Mouse (Mus musculus) layer of hippocampus, postnatal 10 days (tissue): ENCODE data around the gene Gm14597. TPM values are rescaled to one million over a fixed set of nuclear protein-coding genes. Genes with fewer than 3 reads are reported as not detected.
"Not testable (repeated sequence)": the region's sequence is repeated elsewhere in the genome, so short reads cannot be mapped to it uniquely, and the experiment has no call there.

ENCODE experiments used
- DNase-seq, 2 experiments: peaks; one replicate each; pipeline ENCODE4 v3.0.0; 2021; ENCODE audit warnings: low spot score in 2 of 2
- long read RNA-seq: library from polyadenylated mRNA; stranded (forward); transcript quantifications from one replicate; pipeline ENCODE4 v2.0.0, GENCODE M21; 2023
- total RNA-seq, 2 experiments: library from RNA; stranded (reverse); gene quantifications; 2 replicates each; pipeline ENCODE4 v1.2.3; 2021

Gm14597 gene
- total RNA-seq: not detected
- long read RNA-seq: 0 reads

GRCm38 (mm10) chrX:53608879-53609278 lies at the start of gene Gm14597:
Gene Gm14597, minus strand, starts transcription at chrX:53608979.
- DNase-seq: not testable (repeated sequence)

GRCm38 (mm10) chrX:53652917-53653316 lies 44.1 kb upstream of the Gm14597 start:
- not testable (repeated sequence) for DNase-seq

GRCm38 (mm10) chrX:53645885-53646284 lies 37.1 kb upstream of the Gm14597 start:
- no peak for DNase-seq

- DNase-seq: peak; percentile 62 to 70
These were observed 34.5 kb upstream of the Gm14597 start, which contains the start of gene Rtl8a for GRCm38 (mm10) chrX:53642980-53643961. Gene Rtl8a, minus strand, starts transcription at chrX:53643682.

DNA sequence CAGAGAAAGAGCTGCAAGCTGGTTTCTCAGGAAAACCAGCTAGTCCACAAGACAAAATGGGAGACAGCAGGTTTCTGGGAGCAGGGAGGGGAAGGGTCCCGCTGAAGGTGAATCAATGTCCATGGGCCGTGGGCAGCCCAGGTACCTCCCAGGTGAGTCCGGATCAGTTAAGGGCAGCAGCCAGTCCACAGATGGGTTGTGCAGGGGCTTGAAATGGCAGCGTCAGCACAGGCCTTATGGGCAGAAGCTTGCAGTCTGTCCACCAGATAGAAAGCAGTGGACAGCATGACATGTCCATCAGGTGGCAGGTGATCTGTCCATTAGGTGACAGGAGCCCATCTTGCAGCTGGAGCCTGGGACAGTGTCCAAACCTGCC lies 33.8 kb upstream of the Gm14597 start:
- not testable (repeated sequence) for DNase-seq

DNA sequence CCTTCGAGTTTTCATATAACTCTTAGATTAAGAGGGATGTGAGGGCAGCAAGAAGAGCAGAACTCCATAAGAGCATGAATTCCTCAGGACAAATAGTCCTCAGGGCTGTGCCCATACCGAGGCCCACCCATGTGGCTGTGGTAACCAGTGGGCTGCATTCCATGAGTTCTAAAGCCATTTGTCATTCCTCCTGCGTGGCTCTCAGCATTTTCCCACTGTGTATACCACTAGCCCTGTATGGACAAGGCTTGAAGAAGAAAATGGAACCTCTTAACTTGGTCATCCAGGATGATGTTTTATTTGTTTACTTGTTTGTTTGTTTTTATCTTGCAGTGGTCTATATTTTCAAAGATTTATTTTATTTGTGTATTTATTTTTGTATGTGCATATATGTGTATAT lies 29.3 kb upstream of the Gm14597 start:
- DNase-seq: not testable (repeated sequence)

DNA sequence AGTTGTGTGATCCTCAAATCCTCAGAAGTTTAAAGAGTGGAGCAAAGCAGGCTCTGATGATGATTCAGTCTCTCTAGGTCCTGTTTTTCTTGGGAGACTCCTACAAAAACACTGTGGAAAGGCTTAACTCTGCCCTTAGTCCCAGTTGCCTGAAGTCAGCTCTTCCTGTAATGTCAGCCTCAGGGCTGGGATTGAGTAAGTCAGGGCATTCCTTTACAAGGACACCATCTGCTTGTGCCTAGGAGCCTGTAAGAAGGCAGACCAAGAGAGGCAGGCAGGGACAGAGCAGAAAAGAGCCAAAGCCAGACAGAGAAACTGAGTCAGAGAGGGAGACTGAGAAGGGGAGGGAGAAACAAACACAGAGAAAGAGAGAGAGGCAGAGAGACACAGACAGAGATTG lies 2.6 kb upstream of the Gm14597 start:
- not testable (repeated sequence) for DNase-seq

GRCm38 (mm10) chrX:53610571-53610970 lies 1.8 kb upstream of the Gm14597 start:
- peak; percentile 66 to 78 for DNase-seq

- DNase-seq: peak; percentile 11 to 16
These were observed 511 bp downstream of the Gm14597 start for GRCm38 (mm10) chrX:53608122-53608813.

DNA sequence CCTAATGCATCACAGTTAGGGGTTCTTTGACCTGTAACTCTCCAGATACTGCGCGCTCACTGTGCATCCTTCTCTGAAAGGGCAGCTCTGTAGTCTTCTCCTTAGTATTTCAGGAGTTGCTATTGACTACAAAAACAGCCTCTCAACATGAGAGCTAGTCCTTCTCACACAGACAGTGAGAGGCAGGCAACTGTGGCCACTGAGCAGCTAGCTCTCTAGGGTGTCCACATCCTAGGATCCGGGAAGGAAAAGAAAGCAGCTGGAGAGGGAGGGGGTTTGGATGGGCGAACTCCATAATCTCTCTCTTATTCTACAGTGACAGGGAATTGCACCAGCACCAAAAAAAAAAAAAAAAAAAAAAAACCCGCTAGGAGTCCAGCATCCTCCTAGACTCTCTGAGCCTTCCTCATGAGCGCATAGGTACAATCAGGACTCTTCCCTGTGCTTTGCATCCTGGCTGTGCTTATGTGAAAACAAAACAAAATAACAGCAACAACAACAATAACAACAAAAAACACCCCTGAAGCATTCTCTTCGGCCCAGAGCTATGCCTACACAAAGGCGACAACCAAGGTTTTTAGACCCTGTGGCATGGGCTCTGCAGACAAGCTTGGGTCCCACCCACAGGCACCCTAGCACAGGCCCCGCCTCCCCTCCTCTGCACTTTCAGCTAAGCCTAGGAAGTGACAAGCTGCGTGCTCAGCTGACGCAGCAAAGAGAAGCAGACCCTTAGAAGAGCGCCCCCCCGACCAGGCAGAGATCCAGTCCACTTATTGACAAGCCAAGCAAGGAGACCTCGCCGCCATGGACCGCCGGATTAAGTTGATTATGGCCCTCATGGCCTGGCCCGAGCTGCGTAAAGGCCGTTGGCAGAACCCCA lies 1.3 kb downstream of the Gm14597 start, which contains the start of gene Rtl8c:
Gene Rtl8c (plus strand): TSS at position 791 of the 880 bp plus-strand sequence.
- DNase-seq: peak; percentile 59 to 72

DNA sequence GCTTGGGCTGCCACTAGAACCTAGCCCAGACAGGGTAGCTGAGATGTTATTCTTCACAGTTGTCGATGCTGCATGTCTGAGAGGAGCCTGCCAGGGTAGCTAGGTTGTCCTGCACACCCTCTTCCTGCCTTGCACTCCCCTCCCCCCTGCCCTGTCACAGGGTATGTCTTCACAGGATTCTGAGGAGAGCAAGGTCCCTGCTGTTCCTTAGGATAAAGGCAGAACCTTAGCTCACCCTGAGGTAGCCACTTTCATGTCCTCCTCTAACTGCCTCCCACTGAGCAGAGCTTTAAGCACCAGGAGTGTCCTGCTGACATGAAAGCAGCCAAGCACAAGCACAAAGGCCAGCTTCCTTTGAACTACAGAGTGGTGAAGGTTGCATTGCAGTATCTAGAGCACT lies 2.6 kb downstream of the Gm14597 start:
- DNase-seq: not testable (repeated sequence)

DNA sequence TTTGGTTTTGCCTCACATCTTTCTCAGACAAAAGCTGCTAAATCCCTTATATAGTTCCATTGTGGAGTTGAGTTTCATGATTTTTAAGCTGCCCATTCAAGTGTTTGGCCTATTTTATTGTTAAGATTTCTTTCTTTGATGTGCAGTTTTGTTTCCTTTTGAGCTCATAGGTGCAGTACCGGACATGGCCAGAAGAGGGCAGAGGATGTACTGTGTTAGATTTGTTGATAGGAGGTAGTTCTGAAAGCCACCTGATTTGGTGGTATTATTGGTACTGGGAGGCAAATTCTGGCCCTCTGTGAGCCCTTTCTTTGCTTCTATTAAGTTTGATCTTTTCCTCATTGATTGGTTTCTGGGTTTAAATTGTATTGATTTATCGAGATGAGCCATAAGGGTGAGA lies 8.8 kb downstream of the Gm14597 start:
- peak; percentile 64 to 69 for DNase-seq

DNA sequence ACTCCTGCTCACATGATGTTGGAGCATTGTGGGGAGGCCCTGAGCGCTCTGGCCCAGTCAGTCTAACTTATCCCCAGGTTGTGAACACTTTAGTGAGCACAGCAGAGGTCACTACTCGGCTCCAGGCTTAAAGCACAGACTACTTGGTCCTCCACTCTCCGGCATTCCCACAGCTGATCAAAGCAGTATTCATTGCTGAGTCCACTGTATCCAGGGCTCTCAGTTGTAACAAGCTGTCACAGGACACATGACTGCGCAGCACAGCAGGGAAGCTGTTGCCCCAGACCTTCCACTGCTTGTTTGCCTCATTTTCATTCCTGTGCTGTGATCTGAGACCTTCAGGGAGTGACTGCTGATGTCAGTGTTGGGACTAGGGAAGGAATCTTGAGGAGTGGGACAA lies 25.4 kb downstream of the Gm14597 start:
- DNase-seq: not testable (repeated sequence)

GRCm38 (mm10) chrX:53581407-53581806 lies 27.4 kb downstream of the Gm14597 start:
- DNase-seq: not testable (repeated sequence)

DNA sequence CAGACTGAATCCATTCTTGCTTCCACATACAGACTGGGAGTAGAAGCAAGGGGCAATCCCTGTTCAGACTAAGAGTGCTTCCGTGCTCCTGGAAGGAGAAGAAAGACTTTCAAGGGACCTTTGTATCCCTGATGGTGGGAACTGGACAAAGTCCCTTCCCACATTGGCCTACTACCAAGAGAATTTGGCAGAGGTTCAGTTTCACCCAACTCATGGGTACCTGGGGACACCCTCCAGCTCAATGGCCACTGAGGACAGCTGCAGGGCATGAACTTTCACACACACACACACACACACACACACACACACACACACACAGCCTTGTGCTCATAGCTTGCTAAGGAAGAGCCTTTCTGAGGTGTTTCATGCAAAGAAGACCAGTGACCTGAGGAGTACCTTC lies 29.5 kb downstream of the Gm14597 start:
- no peak for DNase-seq

Other genes with a start within 250 kb of the Gm14597 start
- 10 to 100 TPM; 12.7 to 15.1 TPM for gene Mospd1, start 238.5 kb downstream of the Gm14597 start, total RNA-seq
- not detected for gene Etd, start 174.1 kb downstream of the Gm14597 start, total RNA-seq
- 100 to 1,000 TPM; 116 to 128 TPM for gene Rtl8c, start 947 bp downstream of the Gm14597 start, total RNA-seq
- gene Rtl8a, start 34.7 kb upstream of the Gm14597 start, total RNA-seq: 100 to 1,000 TPM; 189 to 270 TPM
- 100 to 1,000 TPM; 168 to 188 TPM for gene Rtl8b, start 61.4 kb upstream of the Gm14597 start, total RNA-seq
- gene 4930502E18Rik, start 115.8 kb upstream of the Gm14597 start, total RNA-seq: under 1 TPM in 1 of 2 experiments, not detected in 1; 0.31 TPM
- gene 1700013H16Rik, start 148.9 kb upstream of the Gm14597 start, total RNA-seq: not detected
- gene Zfp36l3, start 167.4 kb upstream of the Gm14597 start, total RNA-seq: not detected
- 1 to 10 TPM; 1.2 to 1.4 TPM for gene Xlr, start 188.7 kb upstream of the Gm14597 start, total RNA-seq